Mouse (Mus musculus): ENCODE results near the gene Ppm1m. TPM values are rescaled to one million over a fixed set of nuclear protein-coding genes. Genes with fewer than 3 reads are reported as not detected.
"Not testable (repeated sequence)": the region's sequence is repeated elsewhere in the genome, so short reads cannot be mapped to it uniquely, and the experiment has no call there.

Ppm1m gene
- total and polyA plus RNA-seq, 2 experiments from 2014 or later = 17.7 to 20.6 TPM

DNA sequence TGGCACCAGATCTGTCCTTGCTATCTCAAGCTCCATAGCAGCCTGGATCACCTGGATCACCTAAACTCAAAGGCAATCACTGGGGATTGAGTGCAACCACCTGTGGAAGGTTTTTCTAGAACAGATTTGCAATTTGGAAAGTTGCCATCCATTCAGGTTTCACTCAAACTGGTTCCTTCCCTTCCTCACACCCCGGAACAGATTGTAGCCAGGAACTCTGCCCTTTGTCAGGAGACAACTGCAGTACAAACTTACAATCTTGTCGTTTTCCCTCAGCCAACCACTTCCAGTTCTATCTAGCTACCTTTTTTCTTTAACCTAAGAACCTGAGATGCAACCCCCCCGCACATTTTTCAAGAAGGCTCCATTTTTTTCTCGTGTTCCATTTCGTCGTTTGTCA, 29.6 kb downstream of the Ppm1m start:
- peak overlapping the region; percentile 70 for H3K4me2 ChIP-seq (ENCODE audit: low read depth)
- peak overlapping the region; percentile 98 for H3K9ac ChIP-seq
- TF ChIP-seq CTCF (IDR thresholded peaks at IDR 0.05; ENCODE audit: low read depth) = no peak

DNA sequence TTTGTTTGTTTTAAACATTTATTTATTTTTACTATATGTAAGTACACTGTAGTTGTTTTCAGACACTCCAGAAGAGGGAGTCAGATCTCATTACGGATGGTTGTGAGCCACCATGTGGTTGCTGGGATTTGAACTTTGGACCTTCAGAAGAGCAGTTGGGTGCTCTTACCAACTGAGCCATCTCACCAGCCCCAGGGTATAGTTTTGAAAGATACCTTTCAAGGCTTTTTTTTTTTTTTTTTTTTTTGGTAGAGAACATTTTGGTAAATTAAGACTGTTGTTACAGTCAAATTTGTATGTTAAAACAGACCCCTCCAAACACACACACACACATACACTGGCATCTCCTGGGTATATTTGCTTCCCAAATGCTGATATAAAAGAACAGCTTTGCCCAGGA, 30.5 kb downstream of the Ppm1m start:
- not testable (repeated sequence) for H3K9me3 ChIP-seq (ENCODE audit: low read length); ATAC-seq; H3K27me3 ChIP-seq (ENCODE audit: insufficient read depth, low read length); DNase-seq; H3K27ac ChIP-seq (ENCODE audit: low read depth, low read length); H3K4me2 ChIP-seq (ENCODE audit: low read depth); H3K9ac ChIP-seq; H3K36me3 ChIP-seq (ENCODE audit: insufficient read depth); H3K4me3 ChIP-seq (ENCODE audit: low read depth, low read length)
- 88% methylated on average over 1 of the region's 1 CpGs for WGBS
- H3K4me1 ChIP-seq (ENCODE audit: insufficient read depth) = peaks cover 22% of the 10 kb centered on the region

More for the DNA sequence above, 29.6 kb downstream of the Ppm1m start:
- peak overlapping the region; percentile 93; the same call in 1 of the 2 replicates for H3K4me3 ChIP-seq (ENCODE audit: low read depth, low read length)
- H3K4me1 ChIP-seq (ENCODE audit: insufficient read depth) = peaks cover 30% of the 10 kb centered on the region
- ATAC-seq (no peak), DNase-seq (no peak)
- H3K27ac ChIP-seq (ENCODE audit: low read depth, low read length) = no peak overlapping the region
- 32% methylated on average over 6 of the region's 6 CpGs for WGBS
- H3K9me3 ChIP-seq (ENCODE audit: low read length) = no peaks in the 10 kb centered on the region
- no peaks in the 10 kb centered on the region for H3K36me3 ChIP-seq (ENCODE audit: insufficient read depth)
- no peaks in the 10 kb centered on the region for H3K27me3 ChIP-seq (ENCODE audit: insufficient read depth, low read length)

DNA sequence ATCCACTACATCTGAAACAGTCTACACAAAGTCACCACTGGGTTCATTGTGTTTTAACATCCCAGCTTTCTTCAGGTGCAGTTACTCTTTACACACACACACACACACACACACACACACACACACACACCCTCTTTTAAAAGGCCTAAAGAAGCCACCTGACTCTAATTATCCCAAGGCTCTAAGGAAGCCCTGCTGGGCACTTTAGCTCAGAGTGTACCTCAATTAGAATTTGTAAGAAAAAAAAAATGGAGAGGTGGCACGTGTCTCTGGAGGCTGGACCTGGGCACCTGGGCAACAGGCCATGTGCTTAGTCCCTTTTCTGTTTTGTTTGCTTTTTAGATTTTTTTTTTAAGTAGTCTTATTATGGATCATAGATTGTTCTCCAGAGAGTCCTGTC, 31.8 kb downstream of the Ppm1m start:
- no peak for ATAC-seq
- 17% methylated on average over 1 of the region's 1 CpGs for WGBS

DNA sequence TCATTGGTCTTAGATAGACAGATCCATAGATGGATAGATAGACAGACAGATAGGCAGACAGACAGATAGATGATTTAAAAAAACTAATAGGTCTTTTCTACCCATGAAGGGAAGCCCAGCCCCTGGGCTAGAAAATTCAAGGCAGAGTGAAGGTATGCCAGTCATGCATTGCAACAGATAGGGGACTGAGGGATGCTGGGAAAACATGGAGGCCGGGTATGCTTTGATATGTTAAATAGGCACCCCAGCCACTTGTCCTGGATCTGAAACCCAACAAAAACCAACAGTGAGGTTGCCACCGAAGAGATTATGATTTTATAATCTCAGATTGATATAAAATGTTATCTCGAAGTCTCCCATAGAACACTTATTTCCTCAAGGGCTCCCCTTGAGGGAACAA, 32.3 kb downstream of the Ppm1m start:
- H3K27me3 ChIP-seq (ENCODE audit: insufficient read depth, low read length) = no peaks in the 10 kb centered on the region
- DNase-seq (no peak), ATAC-seq (no peak)
- 80% methylated on average over 3 of the region's 3 CpGs for WGBS
- no peak overlapping the region for H3K9ac ChIP-seq
- TF ChIP-seq CTCF (IDR thresholded peaks at IDR 0.05; ENCODE audit: low read depth) = no peak
- no peak overlapping the region for H3K4me2 ChIP-seq (ENCODE audit: low read depth)
- no peaks in the 10 kb centered on the region for H3K36me3 ChIP-seq (ENCODE audit: insufficient read depth)
- no peak overlapping the region for H3K27ac ChIP-seq (ENCODE audit: low read depth, low read length)
- H3K4me1 ChIP-seq (ENCODE audit: insufficient read depth) = peaks cover 7% of the 10 kb centered on the region
- no peak overlapping the region for H3K4me3 ChIP-seq (ENCODE audit: low read depth, low read length)
- H3K9me3 ChIP-seq (ENCODE audit: low read length) = no peaks in the 10 kb centered on the region

More for the DNA sequence above, 31.8 kb downstream of the Ppm1m start:
- Histone ChIP-seq H3K27me3 (ENCODE audit: insufficient read depth, low read length) (no peaks in the 10 kb centered on the region), H3K4me1 (ENCODE audit: insufficient read depth) (peaks cover 11% of the 10 kb centered on the region), H3K9me3 (ENCODE audit: low read length) (no peaks in the 10 kb centered on the region), H3K27ac (ENCODE audit: low read depth, low read length) (no peak overlapping the region), H3K36me3 (ENCODE audit: insufficient read depth) (no peaks in the 10 kb centered on the region), H3K9ac (no peak overlapping the region), H3K4me2 (ENCODE audit: low read depth) (no peak overlapping the region), H3K4me3 (ENCODE audit: low read depth, low read length) (no peak overlapping the region)
- TF ChIP-seq CTCF (IDR thresholded peaks at IDR 0.05; ENCODE audit: low read depth) = no peak
- no peak for DNase-seq

DNA sequence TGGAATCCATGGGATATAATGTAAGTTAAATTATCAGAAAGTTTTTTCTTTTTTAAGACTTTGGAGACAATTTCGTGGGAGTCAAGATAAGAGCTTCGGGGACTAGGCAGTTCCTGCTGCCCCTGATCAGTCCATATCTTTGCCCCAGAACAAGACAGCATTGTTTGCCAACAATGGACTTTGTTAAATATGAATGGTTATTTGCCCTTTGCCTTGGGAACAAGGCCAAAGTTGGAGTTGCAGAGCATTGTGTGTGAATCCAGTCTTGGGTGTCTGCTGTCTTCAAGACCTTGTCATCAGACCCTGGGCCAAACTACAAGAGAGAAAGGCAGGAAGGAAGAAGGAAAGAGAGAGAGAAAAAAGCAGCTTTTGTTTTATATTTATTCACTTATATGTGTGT, 32.8 kb downstream of the Ppm1m start:
- no peaks in the 10 kb centered on the region; the same call in 1 of the 2 replicates for H3K27me3 ChIP-seq (ENCODE audit: insufficient read depth, low read length)
- 83% methylated on average over 2 of the region's 2 CpGs for WGBS
- no peak for ATAC-seq

DNA sequence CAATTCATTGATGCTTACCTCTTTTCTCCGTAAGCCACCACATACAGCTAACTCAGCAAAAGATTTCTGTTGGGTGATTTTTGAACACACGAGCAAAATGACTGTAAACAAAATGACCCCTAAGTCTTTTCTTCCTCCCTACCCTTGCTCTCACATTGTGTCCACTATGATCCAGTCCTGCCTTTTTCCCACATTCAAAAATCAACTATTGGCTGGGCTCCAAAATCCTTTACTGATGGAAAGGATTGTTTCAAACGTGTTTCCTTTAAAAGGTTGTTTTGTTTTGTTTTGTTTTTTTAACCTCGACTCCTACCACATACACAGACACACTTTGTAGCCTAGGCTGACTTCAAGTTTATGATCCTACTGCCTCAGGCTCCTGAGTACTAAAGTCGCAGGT, 39.1 kb downstream of the Ppm1m start:
- peak overlapping the region; percentile 73; the same call in 1 of the 2 replicates for H3K9ac ChIP-seq
- WGBS = 43% methylated on average over 5 of the region's 5 CpGs
- DNase-seq (no peak), ATAC-seq (no peak)
- H3K27me3 ChIP-seq (ENCODE audit: insufficient read depth, low read length) = no peaks in the 10 kb centered on the region; the same call in 1 of the 2 replicates
- H3K9me3 ChIP-seq (ENCODE audit: low read length) = no peaks in the 10 kb centered on the region
- no peaks in the 10 kb centered on the region for H3K36me3 ChIP-seq (ENCODE audit: insufficient read depth)
- no peak for TF ChIP-seq CTCF (IDR thresholded peaks at IDR 0.05; ENCODE audit: low read depth)
- H3K4me3 ChIP-seq (ENCODE audit: low read depth, low read length) = peak overlapping the region; percentile 53
- H3K4me1 ChIP-seq (ENCODE audit: insufficient read depth) = peaks cover 7% of the 10 kb centered on the region; the same call in 1 of the 2 replicates
- peak overlapping the region; percentile 94 for H3K27ac ChIP-seq (ENCODE audit: low read depth, low read length)
- H3K4me2 ChIP-seq (ENCODE audit: low read depth) = peak overlapping the region; percentile 78

More for the DNA sequence above, 32.8 kb downstream of the Ppm1m start:
- H3K9ac ChIP-seq = no peak overlapping the region
- no peak for TF ChIP-seq CTCF (IDR thresholded peaks at IDR 0.05; ENCODE audit: low read depth)
- H3K4me2 ChIP-seq (ENCODE audit: low read depth) = no peak overlapping the region
- no peaks in the 10 kb centered on the region for H3K36me3 ChIP-seq (ENCODE audit: insufficient read depth)
- H3K9me3 ChIP-seq (ENCODE audit: low read length) = no peaks in the 10 kb centered on the region
- peaks cover 5% of the 10 kb centered on the region for H3K4me1 ChIP-seq (ENCODE audit: insufficient read depth)
- no peak overlapping the region for H3K27ac ChIP-seq (ENCODE audit: low read depth, low read length)
- no peak overlapping the region for H3K4me3 ChIP-seq (ENCODE audit: low read depth, low read length)
- DNase-seq = no peak

DNA sequence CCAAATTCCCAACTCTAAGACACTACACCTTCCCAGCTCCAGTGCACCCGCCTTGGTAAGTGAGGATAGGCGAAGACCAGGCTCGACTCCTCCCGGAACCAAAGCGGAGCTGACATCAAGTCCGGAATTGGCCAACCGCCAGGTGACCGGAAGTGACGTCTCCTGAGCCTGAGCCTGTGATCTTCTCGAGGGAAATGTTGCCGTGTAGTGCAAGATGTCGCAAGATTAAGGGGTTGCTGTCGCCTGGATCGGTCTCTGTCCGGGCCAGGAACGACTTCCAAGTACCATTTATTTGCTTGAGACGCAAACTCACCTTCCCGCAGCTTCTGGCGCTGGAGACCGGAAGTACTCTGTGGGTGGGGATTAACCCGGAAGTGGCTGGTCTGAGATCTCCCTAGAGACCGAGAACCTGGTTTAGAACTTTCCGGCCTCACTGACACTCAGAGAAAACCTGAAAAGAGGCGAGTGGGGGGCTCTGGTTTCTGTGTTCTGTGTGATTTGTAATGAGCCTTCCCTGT, 39.7 kb downstream of the Ppm1m start:
- WGBS = 1% methylated on average over 24 of the region's 24 CpGs
- Histone ChIP-seq H3K9me3 (ENCODE audit: low read length) (no peaks in the 10 kb centered on the region), H3K27me3 (ENCODE audit: insufficient read depth, low read length) (no peaks in the 10 kb centered on the region; the same call in 1 of the 2 replicates)

More for the DNA sequence above, 39.7 kb downstream of the Ppm1m start:
- Histone ChIP-seq H3K4me1 (ENCODE audit: insufficient read depth) (peaks cover 7% of the 10 kb centered on the region; the same call in 1 of the 2 replicates), H3K4me3 (ENCODE audit: low read depth, low read length) (peak overlapping the region; percentile 53), H3K36me3 (ENCODE audit: insufficient read depth) (no peaks in the 10 kb centered on the region), H3K27ac (ENCODE audit: low read depth, low read length) (peak overlapping the region; percentile 94), H3K4me2 (ENCODE audit: low read depth) (peak overlapping the region; percentile 78), H3K9ac (peak overlapping the region; percentile 73)
- peak; percentile 77 for ATAC-seq
- peak; percentile 94 for DNase-seq
- no peak for TF ChIP-seq CTCF (IDR thresholded peaks at IDR 0.05; ENCODE audit: low read depth)

Data from forebrain, postnatal 0 days (tissue).